Mouse (Mus musculus): Measurements from ENCODE around the gene Blmh. TPM values are rescaled to one million over a fixed set of nuclear protein-coding genes. Genes with fewer than 3 reads are reported as not detected.

The Blmh gene
- polyA plus RNA-seq, 2 experiments: 16.2 to 34.7 TPM

- WGBS (ENCODE audit: insufficient replicate concordance): 62% methylated on average over 1 of the region's 1 CpGs
- DNase-seq (ENCODE audit: low read depth in 3 of 3, low spot score in 3 of 3) (no peak), ATAC-seq (ENCODE audit: insufficient read depth) (no peak)
- no peaks in the 10 kb centered on the region for H3K27me3 ChIP-seq (ENCODE audit: control insufficient read depth, insufficient read depth, low read length)
- H3K36me3 ChIP-seq (replicated peaks; ENCODE audit: control insufficient read depth, insufficient read depth, low read depth): no peaks in the 10 kb centered on the region
- no peak overlapping the region for H3K4me3 ChIP-seq (ENCODE audit: insufficient read depth in 1 of 2, low read depth in 2 of 2, low read length in 2 of 2)
- H3K4me2 ChIP-seq (ENCODE audit: low read depth): no peak overlapping the region
- H3K4me1 ChIP-seq (replicated peaks; ENCODE audit: control insufficient read depth in 2 of 2, insufficient read depth in 2 of 2, low read length in 1 of 2): peaks cover 0 to 11% of the 10 kb centered on the region in 2 experiments; a peak in 2 of 4 replicates
- TF ChIP-seq EP300 (IDR thresholded peaks at IDR 0.05; ENCODE audit: low read depth) (no peak), CTCF (IDR thresholded peaks at IDR 0.05; ENCODE audit: low read depth) (no peak)
- H3K9ac ChIP-seq (replicated peaks): no peak overlapping the region
- H3K27ac ChIP-seq: no peak overlapping the region
- H3K9me3 ChIP-seq (ENCODE audit: control insufficient read depth, low read length): no peaks in the 10 kb centered on the region
These were observed 27.5 kb upstream of the Blmh start for GRCm38 (mm10) chr11:76897126-76897525.

- Histone ChIP-seq H3K36me3 (replicated peaks; ENCODE audit: control insufficient read depth, insufficient read depth, low read depth) (no peaks in the 10 kb centered on the region), H3K4me2 (ENCODE audit: low read depth) (no peak overlapping the region), H3K9ac (replicated peaks) (no peak overlapping the region), H3K27me3 (ENCODE audit: control insufficient read depth, insufficient read depth, low read length) (no peaks in the 10 kb centered on the region), H3K27ac (no peak overlapping the region), H3K9me3 (ENCODE audit: control insufficient read depth, low read length) (no peaks in the 10 kb centered on the region), H3K4me1 (replicated peaks; ENCODE audit: control insufficient read depth in 2 of 2, insufficient read depth in 2 of 2, low read length in 1 of 2) (peaks cover 0 to 8% of the 10 kb centered on the region in 2 experiments; a peak in 2 of 4 replicates), H3K4me3 (ENCODE audit: insufficient read depth in 1 of 2, low read depth in 2 of 2, low read length in 2 of 2) (no peak overlapping the region)
- no peak for DNase-seq (ENCODE audit: low read depth in 3 of 3, low spot score in 3 of 3)
- ATAC-seq (ENCODE audit: insufficient read depth): no peak
- WGBS (ENCODE audit: insufficient replicate concordance): 44% methylated on average over 3 of the region's 3 CpGs
- TF ChIP-seq EP300 (IDR thresholded peaks at IDR 0.05; ENCODE audit: low read depth) (no peak), CTCF (IDR thresholded peaks at IDR 0.05; ENCODE audit: low read depth) (no peak)
These were observed 26.7 kb upstream of the Blmh start for GRCm38 (mm10) chr11:76897871-76898270.

- no peak for ATAC-seq (ENCODE audit: insufficient read depth)
- Histone ChIP-seq H3K27ac (no peak overlapping the region), H3K27me3 (ENCODE audit: control insufficient read depth, insufficient read depth, low read length) (no peaks in the 10 kb centered on the region), H3K4me3 (ENCODE audit: insufficient read depth in 1 of 2, low read depth in 2 of 2, low read length in 2 of 2) (no peak overlapping the region), H3K4me2 (ENCODE audit: low read depth) (no peak overlapping the region), H3K36me3 (replicated peaks; ENCODE audit: control insufficient read depth, insufficient read depth, low read depth) (no peaks in the 10 kb centered on the region), H3K9me3 (ENCODE audit: control insufficient read depth, low read length) (no peaks in the 10 kb centered on the region), H3K9ac (replicated peaks) (no peak overlapping the region), H3K4me1 (replicated peaks; ENCODE audit: control insufficient read depth in 2 of 2, insufficient read depth in 2 of 2, low read length in 1 of 2) (peaks cover 0 to 3% of the 10 kb centered on the region in 2 experiments; a peak in 1 of 4 replicates)
- 40% methylated on average over 3 of the region's 3 CpGs for WGBS (ENCODE audit: insufficient replicate concordance)
- no peak for DNase-seq (ENCODE audit: low read depth in 3 of 3, low spot score in 3 of 3)
- TF ChIP-seq EP300 (IDR thresholded peaks at IDR 0.05; ENCODE audit: low read depth) (no peak), CTCF (IDR thresholded peaks at IDR 0.05; ENCODE audit: low read depth) (no peak)
These were observed 25.9 kb upstream of the Blmh start for GRCm38 (mm10) chr11:76898751-76899150.

GRCm38 (mm10) chr11:76899758-76900738 is 24.6 kb upstream of the Blmh start:
- no peak for DNase-seq (ENCODE audit: low read depth in 3 of 3, low spot score in 3 of 3)
- H3K4me1 ChIP-seq (replicated peaks; ENCODE audit: control insufficient read depth in 2 of 2, insufficient read depth in 2 of 2, low read length in 1 of 2): no peaks in the 10 kb centered on the region; a peak in 1 of 4 replicates
- H3K27me3 ChIP-seq (ENCODE audit: control insufficient read depth, insufficient read depth, low read length): no peaks in the 10 kb centered on the region
- no peaks in the 10 kb centered on the region for H3K9me3 ChIP-seq (ENCODE audit: control insufficient read depth, low read length)
- no peak overlapping the region for H3K4me3 ChIP-seq (ENCODE audit: insufficient read depth in 1 of 2, low read depth in 2 of 2, low read length in 2 of 2)
- H3K36me3 ChIP-seq (replicated peaks; ENCODE audit: control insufficient read depth, insufficient read depth, low read depth): no peaks in the 10 kb centered on the region
- no peak overlapping the region for H3K27ac ChIP-seq
- H3K4me2 ChIP-seq (ENCODE audit: low read depth): no peak overlapping the region
- WGBS (ENCODE audit: insufficient replicate concordance): 38% methylated on average over 5 of the region's 5 CpGs
- ATAC-seq (ENCODE audit: insufficient read depth): no peak
- no peak for TF ChIP-seq EP300 (IDR thresholded peaks at IDR 0.05; ENCODE audit: low read depth)
- TF ChIP-seq CTCF (IDR thresholded peaks at IDR 0.05; ENCODE audit: low read depth): peak; percentile 49
- H3K9ac ChIP-seq (replicated peaks): no peak overlapping the region

- DNase-seq (ENCODE audit: low read depth in 3 of 3, low spot score in 3 of 3) (no peak), ATAC-seq (ENCODE audit: insufficient read depth) (no peak)
- Histone ChIP-seq H3K4me1 (replicated peaks; ENCODE audit: control insufficient read depth in 2 of 2, insufficient read depth in 2 of 2, low read length in 1 of 2) (no peaks in the 10 kb centered on the region; a peak in 1 of 4 replicates), H3K27ac (no peak within 1 kb of the TSS), H3K9ac (replicated peaks) (no peak within 1 kb of the TSS), H3K36me3 (replicated peaks; ENCODE audit: control insufficient read depth, insufficient read depth, low read depth) (no peaks in the 10 kb centered on the region), H3K4me3 (ENCODE audit: insufficient read depth in 1 of 2, low read depth in 2 of 2, low read length in 2 of 2) (no peak within 1 kb of the TSS), H3K27me3 (ENCODE audit: control insufficient read depth, insufficient read depth, low read length) (no peaks in the 10 kb centered on the region), H3K9me3 (ENCODE audit: control insufficient read depth, low read length) (no peaks in the 10 kb centered on the region), H3K4me2 (ENCODE audit: low read depth) (no peak within 1 kb of the TSS)
- TF ChIP-seq CTCF (IDR thresholded peaks at IDR 0.05; ENCODE audit: low read depth) (no peak), EP300 (IDR thresholded peaks at IDR 0.05; ENCODE audit: low read depth) (no peak)
- 50% methylated on average over 7 of the region's 7 CpGs for WGBS (ENCODE audit: insufficient replicate concordance)
These were observed 22.8 kb upstream of the Blmh start, which contains the start of gene Tmigd1 for GRCm38 (mm10) chr11:76901579-76902361. Gene Tmigd1, plus strand, starts transcription at chr11:76902159.

Measured in liver, embryonic 14.5 days (tissue).